Mouse (Mus musculus) midbrain, embryonic 12.5 days (tissue): ENCODE measurements at regions not wholly inside any gene's neighbourhood (a gene's known extent, or its start where the extent isn't known, plus 50 kb on each side); places are given as distances from the start of the nearest gene placed in this dataset.

Source experiments
- ATAC-seq: fragments of 200-750 bp; cut with Nextera tagmentation; 2 replicates; pipeline ENCODE4 v1.8.0; 2017; ENCODE audit warnings: low read depth, moderate TSS enrichment, moderate library complexity; ENCODE audit not compliant: low FRiP score
- H3K27ac ChIP-seq: fragments of 300-500 bp; sonication (generic); replicated peaks from 2 replicates; pipeline ENCODE4 v1.5.1; 2016; ENCODE audit warnings: mild to moderate bottlenecking
- H3K27me3 ChIP-seq: fragments of 300-500 bp; sonication (generic); 2 replicates; pipeline ENCODE4 v1.6.1; 2016; ENCODE audit warnings: mild to moderate bottlenecking
- H3K36me3 ChIP-seq: fragments of 300-500 bp; sonication (generic); 2 replicates; pipeline ENCODE4 v1.6.1; 2016
- H3K4me1 ChIP-seq: fragments of 300-500 bp; sonication (generic); 2 replicates; pipeline ENCODE4 v1.6.1; 2016
- H3K4me2 ChIP-seq: fragments of 300-500 bp; sonication (generic); replicated peaks from 2 replicates; pipeline ENCODE4 v1.6.1; 2016; ENCODE audit warnings: mild to moderate bottlenecking, moderate library complexity
- H3K4me3 ChIP-seq: fragments of 300-500 bp; sonication (generic); 2 replicates; pipeline ENCODE4 v1.5.1; 2016; ENCODE audit warnings: mild to moderate bottlenecking
- H3K9ac ChIP-seq: fragments of 300-500 bp; sonication (generic); replicated peaks from 2 replicates; pipeline ENCODE4 v1.6.1; 2016; ENCODE audit warnings: mild to moderate bottlenecking, moderate library complexity
- H3K9me3 ChIP-seq: fragments of 300-500 bp; sonication (generic); 2 replicates; pipeline ENCODE4 v1.6.1; 2016; ENCODE audit warnings: mild to moderate bottlenecking
- WGBS: fragments of 180-500 bp; shearing (Covaris S2); methylation state at CpG from one replicate; pipeline ENCODE4 v1.1.7; 2016; 5-methylcytosine and 5-hydroxymethylcytosine counted together

- H3K27ac ChIP-seq, result no peak overlapping the region
- H3K4me3 ChIP-seq, result no peak overlapping the region
- no peak overlapping the region for H3K4me2 ChIP-seq
- no peaks in the 10 kb centered on the region for H3K9me3 ChIP-seq
- no peaks in the 10 kb centered on the region for H3K27me3 ChIP-seq
- no peak overlapping the region for H3K9ac ChIP-seq
- H3K36me3 ChIP-seq, result no peaks in the 10 kb centered on the region
- ATAC-seq, result no peak
- H3K4me1 ChIP-seq, result 0 out of 2 replicates have a peak, but pooled peaks cover 3% of the 10 kb centered on the region
- WGBS, result 74% methylated on average over 4 of the region's 4 CpGs
Measured at GRCm38 (mm10) chr15:60476755-60477310, 376.7 kb downstream of the Fam84b start.

- Histone ChIP-seq H3K27ac (no peak overlapping the region), H3K9me3 (no peaks in the 10 kb centered on the region), H3K4me3 (no peak overlapping the region), H3K36me3 (no peaks in the 10 kb centered on the region), H3K4me2 (no peak overlapping the region), H3K27me3 (no peaks in the 10 kb centered on the region), H3K9ac (no peak overlapping the region), H3K4me1 (0 out of 2 replicates have a peak, but pooled peaks cover 3% of the 10 kb centered on the region)
- 9% methylated on average over 3 of the region's 3 CpGs for WGBS
- no peak for ATAC-seq
Measured at GRCm38 (mm10) chr15:60475086-60475485, 378.5 kb downstream of the Fam84b start.

- Histone ChIP-seq H3K27ac (no peak overlapping the region), H3K4me1 (no peaks in the 10 kb centered on the region), H3K36me3 (no peaks in the 10 kb centered on the region), H3K9me3 (no peaks in the 10 kb centered on the region), H3K4me3 (no peak overlapping the region), H3K27me3 (no peaks in the 10 kb centered on the region), H3K9ac (no peak overlapping the region), H3K4me2 (no peak overlapping the region)
- ATAC-seq, result no peak
- WGBS, result 77% methylated on average over 1 of the region's 1 CpGs
Measured at GRCm38 (mm10) chr15:60431916-60432315, 415.5 kb upstream of the 4933412E24Rik start.

- H3K4me3 ChIP-seq, result no peak overlapping the region
- WGBS, result 76% methylated on average over 1 of the region's 1 CpGs
- H3K27ac ChIP-seq, result no peak overlapping the region
- ATAC-seq, result no peak
- H3K4me2 ChIP-seq, result no peak overlapping the region
- no peaks in the 10 kb centered on the region for H3K4me1 ChIP-seq
- H3K36me3 ChIP-seq, result no peaks in the 10 kb centered on the region
- H3K9me3 ChIP-seq, result no peaks in the 10 kb centered on the region
- H3K9ac ChIP-seq, result no peak overlapping the region
- no peaks in the 10 kb centered on the region for H3K27me3 ChIP-seq
Measured at GRCm38 (mm10) chr15:60419081-60419480, 402.7 kb upstream of the 4933412E24Rik start.

- 85% methylated on average over 7 of the region's 7 CpGs for WGBS
- Histone ChIP-seq H3K9ac (no peak overlapping the region), H3K36me3 (no peaks in the 10 kb centered on the region), H3K27me3 (no peaks in the 10 kb centered on the region), H3K4me1 (no peaks in the 10 kb centered on the region), H3K27ac (no peak overlapping the region), H3K4me2 (no peak overlapping the region), H3K9me3 (no peaks in the 10 kb centered on the region), H3K4me3 (no peak overlapping the region)
- no peak for ATAC-seq
Measured at GRCm38 (mm10) chr15:60392267-60392666, 375.9 kb upstream of the 4933412E24Rik start.

GRCm38 (mm10) chr15:60390336-60390735, 373.9 kb upstream of the 4933412E24Rik start:
- H3K36me3 ChIP-seq, result no peaks in the 10 kb centered on the region
- H3K27me3 ChIP-seq, result no peaks in the 10 kb centered on the region
- H3K4me2 ChIP-seq, result no peak overlapping the region
- H3K9me3 ChIP-seq, result no peaks in the 10 kb centered on the region
- no peak overlapping the region for H3K4me3 ChIP-seq
- no peak overlapping the region for H3K9ac ChIP-seq
- WGBS, result 76% methylated on average over 1 of the region's 1 CpGs
- H3K27ac ChIP-seq, result no peak overlapping the region
- no peak for ATAC-seq
- 0 out of 2 replicates have a peak, but pooled peaks cover 3% of the 10 kb centered on the region for H3K4me1 ChIP-seq

GRCm38 (mm10) chr15:60387962-60388361, 371.5 kb upstream of the 4933412E24Rik start:
- Histone ChIP-seq H3K9ac (no peak overlapping the region), H3K4me2 (no peak overlapping the region), H3K27me3 (no peaks in the 10 kb centered on the region), H3K4me1 (0 out of 2 replicates have a peak, but pooled peaks cover 3% of the 10 kb centered on the region), H3K36me3 (no peaks in the 10 kb centered on the region), H3K9me3 (no peaks in the 10 kb centered on the region), H3K4me3 (no peak overlapping the region), H3K27ac (no peak overlapping the region)
- 90% methylated on average over 2 of the region's 2 CpGs for WGBS
- ATAC-seq, result no peak
